Mouse (Mus musculus): ENCODE data around the gene Lcorl.
A peak's percentile ranks its signal among the peaks of the same experiment; 100 is the strongest.
"Not testable (repeated sequence)": the region's sequence is repeated elsewhere in the genome, so short reads cannot be mapped to it uniquely, and the experiment has no call there.

Gene Lcorl

GRCm38 (mm10) chr5:45709653-45710052 is 147.8 kb downstream of the Lcorl start:
- DNase-seq (ENCODE audit: low spot score in 2 of 2) = no peak

- DNase-seq (ENCODE audit: low spot score in 2 of 2) = no peak
These were observed 150.6 kb downstream of the Lcorl start for GRCm38 (mm10) chr5:45706811-45707210.

- DNase-seq (ENCODE audit: low spot score in 2 of 2) = no peak
These were observed 165.7 kb downstream of the Lcorl start for GRCm38 (mm10) chr5:45691678-45692077.

- no peak for DNase-seq (ENCODE audit: low spot score in 2 of 2)
These were observed 166.6 kb downstream of the Lcorl start for GRCm38 (mm10) chr5:45690802-45691201.

GRCm38 (mm10) chr5:45689152-45689551 is 168.3 kb downstream of the Lcorl start:
- DNase-seq (ENCODE audit: low spot score in 2 of 2) = no peak

- DNase-seq (ENCODE audit: low spot score in 2 of 2) = no peak
These were observed 171.2 kb downstream of the Lcorl start for GRCm38 (mm10) chr5:45686223-45686622.

GRCm38 (mm10) chr5:45685243-45685642 is 172.2 kb downstream of the Lcorl start:
- DNase-seq (ENCODE audit: low spot score in 2 of 2) = no peak

GRCm38 (mm10) chr5:45683388-45683787 is 174.0 kb downstream of the Lcorl start:
- no peak for DNase-seq (ENCODE audit: low spot score in 2 of 2)

GRCm38 (mm10) chr5:45679955-45680354 is 177.5 kb downstream of the Lcorl start:
- no peak for DNase-seq (ENCODE audit: low spot score in 2 of 2)

GRCm38 (mm10) chr5:45677639-45678038 is 179.8 kb downstream of the Lcorl start:
- DNase-seq (ENCODE audit: low spot score in 2 of 2) = no peak

GRCm38 (mm10) chr5:45675032-45675431 is 182.4 kb downstream of the Lcorl start:
- DNase-seq (ENCODE audit: low spot score in 2 of 2) = no peak

- DNase-seq (ENCODE audit: low spot score in 2 of 2) = no peak
These were observed 186.4 kb downstream of the Lcorl start for GRCm38 (mm10) chr5:45670894-45671494.

- no peak for DNase-seq (ENCODE audit: low spot score in 2 of 2)
These were observed 187.1 kb downstream of the Lcorl start for GRCm38 (mm10) chr5:45670280-45670670.

- peak; percentile 97 to 98 for DNase-seq (ENCODE audit: low spot score in 2 of 2)
These were observed 187.7 kb downstream of the Lcorl start, which contains the start of gene Ncapg for GRCm38 (mm10) chr5:45669598-45670279. Gene Ncapg (plus strand): TSS chr5:45669919.

GRCm38 (mm10) chr5:45669234-45669597 is 188.2 kb downstream of the Lcorl start:
- peak in 1 of 2 experiments; percentile 4 for DNase-seq (ENCODE audit: low spot score in 2 of 2)

GRCm38 (mm10) chr5:45668831-45669230 is 188.6 kb downstream of the Lcorl start:
- DNase-seq (ENCODE audit: low spot score in 2 of 2) = no peak

- DNase-seq (ENCODE audit: low spot score in 2 of 2) = no peak
These were observed 189.1 kb downstream of the Lcorl start for GRCm38 (mm10) chr5:45668324-45668723.

GRCm38 (mm10) chr5:45658406-45658805 is 199.0 kb downstream of the Lcorl start:
- DNase-seq (ENCODE audit: low spot score in 2 of 2) = not testable (repeated sequence)

GRCm38 (mm10) chr5:45651026-45651703 is 206.2 kb downstream of the Lcorl start:
- no peak for DNase-seq (ENCODE audit: low spot score in 2 of 2)
